In genomic region chr11:98721458-98722226, GRCm38 (mm10) we compare ENCODE assay signal across 8 mouse cellular contexts. TPM values are rescaled to one million over a fixed set of nuclear protein-coding genes. Genes with fewer than 3 reads are reported as not detected.
DNase-seq lines count a peak whose midpoint lies in the region; ATAC-seq and TF ChIP-seq lines count a peak whose summit lies in the region.

No protein-coding gene starts in this region.

- H3K27me3 ChIP-seq in midbrain, embryonic 13.5 days, result no peaks in the 10 kb centered on the region
- no peaks in the 10 kb centered on the region for H3K27me3 ChIP-seq in midbrain, embryonic 15.5 days (replicated peaks)
- no peaks in the 10 kb centered on the region for H3K27me3 ChIP-seq in cerebellum, adult 2 months (ENCODE audit: control insufficient read depth, insufficient read depth, low read length)
- no peaks in the 10 kb centered on the region for H3K27me3 ChIP-seq in kidney, embryonic 16.5 days (ENCODE audit: insufficient read depth, low read length)

- H3K36me3 ChIP-seq in midbrain, embryonic 13.5 days, result peaks cover 54% of the 10 kb centered on the region
- H3K36me3 ChIP-seq in midbrain, embryonic 15.5 days (replicated peaks), result peaks cover 10% of the 10 kb centered on the region; the same call in 1 of the 2 replicates
- peaks cover 29% of the 10 kb centered on the region; the same call in 1 of the 2 replicates for H3K36me3 ChIP-seq in kidney, embryonic 16.5 days (ENCODE audit: insufficient read depth, low read length)

- H3K9ac ChIP-seq in midbrain, embryonic 13.5 days (replicated peaks), result no peak overlapping the region
- H3K9ac ChIP-seq in midbrain, embryonic 15.5 days, result no peak overlapping the region
- 0 out of 2 replicates have a peak overlapping the region, but pooled peaks have one; percentile 19 for H3K9ac ChIP-seq in kidney, embryonic 16.5 days (replicated peaks; ENCODE audit: low read length)

- 71% methylated on average over 24 of the region's 24 CpGs for WGBS in midbrain, embryonic 13.5 days
- WGBS in midbrain, embryonic 15.5 days, result 71% methylated on average over 24 of the region's 24 CpGs
- WGBS in cerebellum, adult 2 months, result 21% methylated on average over 24 of the region's 24 CpGs
- WGBS in kidney, embryonic 16.5 days, result 61% methylated on average over 24 of the region's 24 CpGs

- ATAC-seq in midbrain, embryonic 13.5 days, result peak; percentile 37; the same call in 1 of the 2 replicates
- no peak for ATAC-seq in midbrain, embryonic 15.5 days (replicated peaks)
- ATAC-seq in kidney, embryonic 16.5 days (ENCODE audit: low FRiP score, low TSS enrichment), result no peak
- no peak for ATAC-seq in activated CD4-positive, CD25-positive, alpha-beta regulatory T cell, adult 4 months

- no peaks in the 10 kb centered on the region for H3K9me3 ChIP-seq in midbrain, embryonic 13.5 days
- H3K9me3 ChIP-seq in midbrain, embryonic 15.5 days, result no peaks in the 10 kb centered on the region
- no peaks in the 10 kb centered on the region for H3K9me3 ChIP-seq in kidney, embryonic 16.5 days (ENCODE audit: low read length)

- no peak overlapping the region for H3K4me3 ChIP-seq in midbrain, embryonic 13.5 days (replicated peaks)
- H3K4me3 ChIP-seq in midbrain, embryonic 15.5 days, result no peak overlapping the region
- H3K4me3 ChIP-seq in cerebellum, adult 2 months (replicated peaks; ENCODE audit: insufficient read depth, low read depth, low read length), result no peak overlapping the region
- no peak overlapping the region for H3K4me3 ChIP-seq in kidney, embryonic 16.5 days (ENCODE audit: low read length)

- H3K27ac ChIP-seq in midbrain, embryonic 13.5 days, result no peak overlapping the region
- no peak overlapping the region; the same call in 1 of the 2 replicates for H3K27ac ChIP-seq in midbrain, embryonic 15.5 days
- H3K27ac ChIP-seq in cerebellum, adult 2 months (ENCODE audit: insufficient read depth, low read length), result peak overlapping the region; percentile 18; the same call in 1 of the 2 replicates
- peak overlapping the region; percentile 66; the same call in 1 of the 2 replicates for H3K27ac ChIP-seq in kidney, embryonic 16.5 days (ENCODE audit: low read length)

- H3K4me1 ChIP-seq in midbrain, embryonic 13.5 days (replicated peaks), result peaks cover 8% of the 10 kb centered on the region
- H3K4me1 ChIP-seq in midbrain, embryonic 15.5 days, result peaks cover 7% of the 10 kb centered on the region; the same call in 1 of the 2 replicates
- H3K4me1 ChIP-seq in cerebellum, adult 2 months (ENCODE audit: control insufficient read depth, insufficient read depth, low read length), result peaks cover 12% of the 10 kb centered on the region
- peaks cover 13% of the 10 kb centered on the region for H3K4me1 ChIP-seq in kidney, embryonic 16.5 days (ENCODE audit: insufficient read depth, low read length)

- no peak overlapping the region for H3K4me2 ChIP-seq in midbrain, embryonic 13.5 days (replicated peaks)
- H3K4me2 ChIP-seq in midbrain, embryonic 15.5 days, result no peak overlapping the region
- H3K4me2 ChIP-seq in kidney, embryonic 16.5 days (replicated peaks; ENCODE audit: low read depth, low read length), result no peak overlapping the region

- DNase-seq in cerebellum, adult 2 months, result peak; percentile 68 to 83
- DNase-seq in heart, adult 8-10 months (ENCODE audit: low spot score), result peak; percentile 89
- peak; percentile 80 for DNase-seq in lung, postnatal 14 days
- no peak for DNase-seq in urinary bladder, adult 2 months (ENCODE audit: low spot score)

- no peak for TF ChIP-seq POLR2A in cerebellum, adult 2 months (IDR thresholded peaks at IDR 0.05; ENCODE audit: borderline replicate concordance, insufficient read depth, low read length)

- no peak for TF ChIP-seq CTCF in cerebellum, adult 2 months (IDR thresholded peaks at IDR 0.05; ENCODE audit: borderline replicate concordance, insufficient read depth, low read depth, low read length)

RNA-seq across cellular contexts. Expression of gene Med24, which starts 7.6 kb away (rescaled TPM):
- 83.5 and 90.3 TPM in 2 replicates for polyA plus RNA-seq in midbrain, embryonic 13.5 days (2015; fragmentation: Nextera tagmentation; extraction: Ambion mirVana)
- polyA plus RNA-seq in midbrain, embryonic 15.5 days (2015; fragmentation: Nextera tagmentation; extraction: Ambion mirVana), result 82.9 and 84.8 TPM in 2 replicates
- polyA plus RNA-seq in cerebellum, adult 2 months (2012; rRNA removed), result 105 and 108 TPM in 2 replicates
- total RNA-seq in heart, adult 8-10 months (2022), result 10 to 100 TPM; 44.4 to 49.9 (median 46.8) TPM
- polyA plus RNA-seq in kidney, embryonic 16.5 days (2015; fragmentation: Nextera tagmentation; extraction: Ambion mirVana), result 71.4 and 73.9 TPM in 2 replicates
- polyA plus RNA-seq in activated CD4-positive, CD25-positive, alpha-beta regulatory T cell, adult 4 months (2017; shearing (Covaris generic)), result 10 to 100 TPM; 19.1 to 27.9 TPM
- polyA plus RNA-seq in urinary bladder, adult 2 months (2012; rRNA removed), result 29.6 and 32.8 TPM in 2 replicates

RNA-seq across cellular contexts. Expression of gene Thra, which starts 18.8 kb away (rescaled TPM):
- 99.6 and 106 TPM in 2 replicates for polyA plus RNA-seq in midbrain, embryonic 13.5 days (2015; fragmentation: Nextera tagmentation; extraction: Ambion mirVana)
- 151 and 158 TPM in 2 replicates for polyA plus RNA-seq in midbrain, embryonic 15.5 days (2015; fragmentation: Nextera tagmentation; extraction: Ambion mirVana)
- 439 and 447 TPM in 2 replicates for polyA plus RNA-seq in cerebellum, adult 2 months (2012; rRNA removed)
- total RNA-seq in heart, adult 8-10 months (2022), result 10 to 100 TPM; 92.5 to 98.4 (median 95.1) TPM
- 24.4 and 25.9 TPM in 2 replicates for polyA plus RNA-seq in kidney, embryonic 16.5 days (2015; fragmentation: Nextera tagmentation; extraction: Ambion mirVana)
- 1 to 10 TPM; 1.4 to 3.5 TPM for polyA plus RNA-seq in activated CD4-positive, CD25-positive, alpha-beta regulatory T cell, adult 4 months (2017; shearing (Covaris generic))
- 62.2 and 88.1 TPM in 2 replicates for polyA plus RNA-seq in urinary bladder, adult 2 months (2012; rRNA removed)

RNA-seq across cellular contexts. Expression of gene Csf3, which starts 20.6 kb away (rescaled TPM):
- polyA plus RNA-seq in midbrain, embryonic 13.5 days (2015; fragmentation: Nextera tagmentation; extraction: Ambion mirVana), result not detected in 2 replicates
- not detected in 2 replicates for polyA plus RNA-seq in midbrain, embryonic 15.5 days (2015; fragmentation: Nextera tagmentation; extraction: Ambion mirVana)
- polyA plus RNA-seq in cerebellum, adult 2 months (2012; rRNA removed), result not detected in 2 replicates
- total RNA-seq in heart, adult 8-10 months (2022), result not detected
- 0.11 TPM in 1 of 2 replicates, not detected in the other for polyA plus RNA-seq in kidney, embryonic 16.5 days (2015; fragmentation: Nextera tagmentation; extraction: Ambion mirVana)
- polyA plus RNA-seq in activated CD4-positive, CD25-positive, alpha-beta regulatory T cell, adult 4 months (2017; shearing (Covaris generic)), result not detected
- 0.38 and 0.73 TPM in 2 replicates for polyA plus RNA-seq in urinary bladder, adult 2 months (2012; rRNA removed)

RNA-seq across cellular contexts. Expression of gene Psmd3, which starts 39.3 kb away (rescaled TPM):
- 174 and 190 TPM in 2 replicates for polyA plus RNA-seq in midbrain, embryonic 13.5 days (2015; fragmentation: Nextera tagmentation; extraction: Ambion mirVana)
- polyA plus RNA-seq in midbrain, embryonic 15.5 days (2015; fragmentation: Nextera tagmentation; extraction: Ambion mirVana), result 198 TPM in 2 replicates
- polyA plus RNA-seq in cerebellum, adult 2 months (2012; rRNA removed), result 205 and 207 TPM in 2 replicates
- 100 to 1,000 TPM in 1 of 4 experiments, 10 to 100 TPM in 3; 95.0 to 106 (median 99.1) TPM for total RNA-seq in heart, adult 8-10 months (2022)
- polyA plus RNA-seq in kidney, embryonic 16.5 days (2015; fragmentation: Nextera tagmentation; extraction: Ambion mirVana), result 289 and 303 TPM in 2 replicates
- polyA plus RNA-seq in activated CD4-positive, CD25-positive, alpha-beta regulatory T cell, adult 4 months (2017; shearing (Covaris generic)), result 10 to 100 TPM; 14.2 to 25.7 TPM
- polyA plus RNA-seq in urinary bladder, adult 2 months (2012; rRNA removed), result 108 and 115 TPM in 2 replicates

RNA-seq across cellular contexts. Expression of gene Nr1d1, which starts 53.5 kb away (rescaled TPM):
- 1.2 and 1.9 TPM in 2 replicates for polyA plus RNA-seq in midbrain, embryonic 13.5 days (2015; fragmentation: Nextera tagmentation; extraction: Ambion mirVana)
- 3.4 and 3.9 TPM in 2 replicates for polyA plus RNA-seq in midbrain, embryonic 15.5 days (2015; fragmentation: Nextera tagmentation; extraction: Ambion mirVana)
- 144 and 167 TPM in 2 replicates for polyA plus RNA-seq in cerebellum, adult 2 months (2012; rRNA removed)
- total RNA-seq in heart, adult 8-10 months (2022), result 100 to 1,000 TPM in 2 of 4 experiments, 10 to 100 TPM in 2; 81.4 to 121 (median 101) TPM
- 2.2 and 2.4 TPM in 2 replicates for polyA plus RNA-seq in kidney, embryonic 16.5 days (2015; fragmentation: Nextera tagmentation; extraction: Ambion mirVana)
- 1 to 10 TPM; 2.9 to 5.4 TPM for polyA plus RNA-seq in activated CD4-positive, CD25-positive, alpha-beta regulatory T cell, adult 4 months (2017; shearing (Covaris generic))
- polyA plus RNA-seq in urinary bladder, adult 2 months (2012; rRNA removed), result 119 and 219 TPM in 2 replicates

Comparison
In these comparisons a context has a peak if more than half of its experiments do, and no peak if none do; other contexts are left out.
1. H3K27ac ChIP-seq: peak in cerebellum, adult 2 months (single experiment) and kidney, embryonic 16.5 days (single experiment); none in midbrain, embryonic 13.5 days (single experiment) and midbrain, embryonic 15.5 days (single experiment).